Mouse (Mus musculus): ENCODE measurements at regions not wholly inside any gene's neighbourhood (a gene's known extent, or its start where the extent isn't known, plus 50 kb on each side); places are given as distances from the start of the nearest gene placed in this dataset.

- Histone ChIP-seq H3K36me3 (ENCODE audit: control insufficient read depth in 1 of 2, insufficient read depth in 2 of 2, low read length in 2 of 2) (peaks cover 0 to under 1% of the 10 kb centered on the region in 2 experiments; a peak in 2 of 4 replicates), H3K4me3 (ENCODE audit: control insufficient read depth in 1 of 2, insufficient read depth in 1 of 2, low read depth in 2 of 2, low read length in 2 of 2) (no peak overlapping the region)
- TF ChIP-seq MAX (IDR thresholded peaks at IDR 0.05; ENCODE audit: low read length): no peak
- no peak for TF ChIP-seq MAFK (IDR thresholded peaks at IDR 0.05; ENCODE audit: borderline replicate concordance, low read depth, low read length)
- TF ChIP-seq CHD1 (IDR thresholded peaks at IDR 0.05; ENCODE audit: low read depth, low read length): no peak
- no peak for TF ChIP-seq MEF2A (IDR thresholded peaks at IDR 0.05; ENCODE audit: extremely low read depth, insufficient replicate concordance, low read depth, low read length, poor library complexity, severe bottlenecking)
- no peak for TF ChIP-seq TCF12 (IDR thresholded peaks at IDR 0.05; ENCODE audit: low read depth, low read length)
These were observed 2781.0 kb downstream of the 9330182O14Rik start for GRCm38 (mm10) chr15:42915195-42915594.

GRCm38 (mm10) chr15:42921618-42922017 is 2787.5 kb downstream of the 9330182O14Rik start:
- Histone ChIP-seq H3K27ac (ENCODE audit: control insufficient read depth, low read depth, low read length) (no peak overlapping the region), H3K36me3 (ENCODE audit: control insufficient read depth in 1 of 2, insufficient read depth in 2 of 2, low read length in 2 of 2) (no peaks in the 10 kb centered on the region)

More at GRCm38 (mm10) chr15:42915195-42915594, 2781.0 kb downstream of the 9330182O14Rik start:
- Histone ChIP-seq H3K9ac (ENCODE audit: control insufficient read depth, low read depth, low read length, poor library complexity, severe bottlenecking) (no peak overlapping the region), H3K4me1 (ENCODE audit: control insufficient read depth in 1 of 2, insufficient read depth in 2 of 2, low read length in 2 of 2) (no peaks in the 10 kb centered on the region), H3K27me3 (ENCODE audit: control insufficient read depth in 1 of 2, insufficient read depth in 2 of 2, low read length in 2 of 2) (no peaks in the 10 kb centered on the region), H3K9me3 (replicated peaks; ENCODE audit: insufficient read depth, low read length) (no peaks in the 10 kb centered on the region), H3K27ac (ENCODE audit: control insufficient read depth, low read depth, low read length) (no peak overlapping the region), H3K79me2 (ENCODE audit: control insufficient read depth, insufficient read depth, low read length, poor library complexity) (no peaks in the 10 kb centered on the region)
- no peak for DNase-seq (ENCODE audit: low read depth, low spot score)

GRCm38 (mm10) chr15:42928331-42928730 is 2794.2 kb downstream of the 9330182O14Rik start:
- TF ChIP-seq SMC3 (IDR thresholded peaks at IDR 0.05; ENCODE audit: low read depth, low read length): peak; percentile 31
- peak in 2 of 3 experiments; percentile 4 to 14; a peak in 1 of 6 replicates for TF ChIP-seq CTCF (IDR thresholded peaks at IDR 0.05 in 2 of 3, conservative IDR thresholded peaks at IDR 0.05 in 1 of 3; ENCODE audit: control insufficient read depth in 1 of 3, insufficient read depth in 1 of 3, low read depth in 2 of 3, low read length in 3 of 3, poor library complexity in 1 of 3, severe bottlenecking in 1 of 3)
- TF ChIP-seq EP300 (IDR thresholded peaks at IDR 0.05; ENCODE audit: low read depth in 1 of 2, low read length in 2 of 2): no peak
- TF ChIP-seq GABPA (IDR thresholded peaks at IDR 0.05; ENCODE audit: low read depth, low read length): no peak
- peak; percentile 20; the same call in 1 of the 2 replicates for TF ChIP-seq ZC3H11A (IDR thresholded peaks at IDR 0.05; ENCODE audit: low read depth, low read length)
- TF ChIP-seq RAD21 (IDR thresholded peaks at IDR 0.05; ENCODE audit: low read depth, low read length): peak; percentile 29
- no peaks in the 10 kb centered on the region for H3K79me2 ChIP-seq (ENCODE audit: control insufficient read depth, insufficient read depth, low read length, poor library complexity)
- no peak overlapping the region for H3K27ac ChIP-seq (ENCODE audit: control insufficient read depth, low read depth, low read length)
- DNase-seq (ENCODE audit: low read depth, low spot score): no peak
- no peaks in the 10 kb centered on the region for H3K27me3 ChIP-seq (ENCODE audit: control insufficient read depth in 1 of 2, insufficient read depth in 2 of 2, low read length in 2 of 2)
- no peaks in the 10 kb centered on the region for H3K36me3 ChIP-seq (ENCODE audit: control insufficient read depth in 1 of 2, insufficient read depth in 2 of 2, low read length in 2 of 2)
- no peak overlapping the region for H3K9ac ChIP-seq (ENCODE audit: control insufficient read depth, low read depth, low read length, poor library complexity, severe bottlenecking)
- H3K4me3 ChIP-seq (ENCODE audit: control insufficient read depth in 1 of 2, insufficient read depth in 1 of 2, low read depth in 2 of 2, low read length in 2 of 2): no peak overlapping the region
- no peaks in the 10 kb centered on the region for H3K4me1 ChIP-seq (ENCODE audit: control insufficient read depth in 1 of 2, insufficient read depth in 2 of 2, low read length in 2 of 2)
- no peaks in the 10 kb centered on the region for H3K9me3 ChIP-seq (replicated peaks; ENCODE audit: insufficient read depth, low read length)

More at GRCm38 (mm10) chr15:42921618-42922017, 2787.5 kb downstream of the 9330182O14Rik start:
- peak; percentile 19 for DNase-seq (ENCODE audit: low read depth, low spot score)
- Histone ChIP-seq H3K4me3 (ENCODE audit: control insufficient read depth in 1 of 2, insufficient read depth in 1 of 2, low read depth in 2 of 2, low read length in 2 of 2) (no peak overlapping the region), H3K79me2 (ENCODE audit: control insufficient read depth, insufficient read depth, low read length, poor library complexity) (no peaks in the 10 kb centered on the region), H3K9ac (ENCODE audit: control insufficient read depth, low read depth, low read length, poor library complexity, severe bottlenecking) (no peak overlapping the region), H3K27me3 (ENCODE audit: control insufficient read depth in 1 of 2, insufficient read depth in 2 of 2, low read length in 2 of 2) (peaks cover 0 to 3% of the 10 kb centered on the region in 2 experiments; a peak in 1 of 4 replicates), H3K4me1 (ENCODE audit: control insufficient read depth in 1 of 2, insufficient read depth in 2 of 2, low read length in 2 of 2) (0 out of 4 replicates have a peak, but pooled peaks cover 0 to 3% of the 10 kb centered on the region in 2 experiments), H3K9me3 (replicated peaks; ENCODE audit: insufficient read depth, low read length) (no peaks in the 10 kb centered on the region)
- TF ChIP-seq TAL1 (IDR thresholded peaks at IDR 0.05; ENCODE audit: low read length) (no peak), CTCF (IDR thresholded peaks at IDR 0.05 in 2 of 3, conservative IDR thresholded peaks at IDR 0.05 in 1 of 3; ENCODE audit: control insufficient read depth in 1 of 3, insufficient read depth in 1 of 3, low read depth in 2 of 3, low read length in 3 of 3, poor library complexity in 1 of 3, severe bottlenecking in 1 of 3) (peak in 2 of 3 experiments; percentile 12 to 43; a peak in 2 of 6 replicates), CHD2 (IDR thresholded peaks at IDR 0.05; ENCODE audit: low read length) (no peak), RCOR1 (IDR thresholded peaks at IDR 0.05; ENCODE audit: low read depth, low read length) (no peak), ZC3H11A (IDR thresholded peaks at IDR 0.05; ENCODE audit: low read depth, low read length) (peak; percentile 29; the same call in 1 of the 2 replicates), MYC (IDR thresholded peaks at IDR 0.05; ENCODE audit: low read depth, low read length) (no peak), MAFK (IDR thresholded peaks at IDR 0.05; ENCODE audit: borderline replicate concordance, low read depth, low read length) (no peak), RAD21 (IDR thresholded peaks at IDR 0.05; ENCODE audit: low read depth, low read length) (peak; percentile 43), SMC3 (IDR thresholded peaks at IDR 0.05; ENCODE audit: low read depth, low read length) (peak; percentile 45), NRF1 (IDR thresholded peaks at IDR 0.05; ENCODE audit: insufficient read depth, low read depth, low read length, poor library complexity, severe bottlenecking) (no peak)
